Mouse (Mus musculus) heart, adult 2 months (tissue): ENCODE measurements at regions not wholly inside any gene's neighbourhood (a gene's known extent, or its start where the extent isn't known, plus 50 kb on each side); places are given as distances from the start of the nearest gene placed in this dataset.

Experiments used
- CTCF ChIP-seq: fragments of 200-600 bp; IDR thresholded peaks from 2 replicates; pipeline ENCODE4 v1.8.1; 2022; ENCODE audit warnings: antibody characterized with exemption, mild to moderate bottlenecking, moderate library complexity
- POLR2A ChIP-seq: fragments of 200-500 bp; IDR thresholded peaks from 2 replicates; pipeline ENCODE4 v1.6.1; 2011; ENCODE audit warnings: mild to moderate bottlenecking, low read depth, low read length, control low read depth; ENCODE audit not compliant: insufficient read depth

GRCm38 (mm10) chr2:80851056-80851455, 234.0 kb downstream of the Nup35 start:
- TF ChIP-seq CTCF: no peak
- no peak for TF ChIP-seq POLR2A
